Mouse (Mus musculus): ENCODE measurements at regions not wholly inside any gene's neighbourhood (a gene's known extent, or its start where the extent isn't known, plus 50 kb on each side); places are given as distances from the start of the nearest gene placed in this dataset.

DNA sequence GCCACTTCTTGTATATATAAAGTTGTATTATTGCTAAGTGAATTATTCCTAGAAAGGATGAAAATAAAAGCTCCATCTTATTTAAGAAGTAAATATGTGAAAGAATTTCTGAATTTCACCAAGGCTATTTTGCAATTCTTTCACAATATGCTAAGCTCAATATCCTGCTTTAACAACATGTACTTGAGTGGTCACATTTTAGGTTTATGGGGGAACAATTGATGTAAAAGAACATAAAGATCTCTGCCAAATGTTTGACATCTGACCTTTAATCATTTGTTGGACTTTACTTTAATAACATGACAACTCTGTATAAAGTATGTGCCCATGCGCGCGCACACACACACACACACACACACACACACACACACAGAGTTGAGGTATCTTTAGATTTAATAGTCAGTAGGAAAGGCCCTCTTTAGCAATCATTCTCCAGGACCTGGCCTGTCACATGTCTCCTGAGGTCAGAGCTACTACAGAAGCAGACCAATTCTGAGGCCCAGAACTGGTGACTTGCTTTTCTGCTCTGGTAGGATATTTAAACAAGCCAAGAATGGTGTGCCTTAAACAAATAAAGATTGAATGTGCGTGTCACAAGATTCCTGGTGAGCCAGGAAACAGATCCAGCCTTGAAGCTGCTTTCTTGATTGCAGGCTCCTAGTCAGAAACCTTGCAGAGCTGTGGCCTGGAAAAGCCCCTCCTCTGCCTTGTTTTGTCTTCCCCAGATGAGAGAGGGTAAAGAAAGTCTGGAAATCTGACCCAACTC, 477.4 kb upstream of the Marcks start:
- TF ChIP-seq POLR2A (IDR thresholded peaks at IDR 0.05; ENCODE audit: control insufficient read depth, extremely low read depth, insufficient read depth, low read length, poor library complexity) (no peak), CTCF (IDR thresholded peaks at IDR 0.05; ENCODE audit: borderline replicate concordance, control insufficient read depth, extremely low read depth, insufficient read depth, low read length, poor library complexity) (no peak)

All from thymus, adult 2 months (tissue).